Mouse (Mus musculus) C2C12 (cell line): Measurements from ENCODE around the gene Dck. TPM values are rescaled to one million over a fixed set of nuclear protein-coding genes. Genes with fewer than 3 reads are reported as not detected.

Experiments used
- H3K27me3 ChIP-seq: one replicate; pipeline ENCODE4 v1.6.1; 2011; ENCODE audit not compliant: control insufficient read depth, insufficient read depth, insufficient read length
- H3K36me3 ChIP-seq: one replicate; pipeline ENCODE4 v1.6.1; 2011; ENCODE audit not compliant: control insufficient read depth, insufficient read depth
- H3K4me3 ChIP-seq: one replicate; pipeline ENCODE4 v1.5.1; 2011; ENCODE audit warnings: mild to moderate bottlenecking, control low read depth; ENCODE audit not compliant: poor library complexity, insufficient read depth, severe bottlenecking
- H3K79me2 ChIP-seq: one replicate; pipeline ENCODE4 v1.6.1; 2011; ENCODE audit not compliant: control insufficient read depth, insufficient read depth
- H3K79me3 ChIP-seq: one replicate; pipeline ENCODE4 v1.6.1; 2011; ENCODE audit warnings: low read depth, control low read depth
- H3ac ChIP-seq: one replicate; pipeline ENCODE3; 2011; ENCODE audit warnings: low read depth; ENCODE audit not compliant: control insufficient read depth, insufficient read length
- CEBPB ChIP-seq: IDR thresholded peaks from one replicate; pipeline ENCODE4 v1.6.1; 2011; ENCODE audit warnings: low read depth, mild to moderate bottlenecking, control low read depth, moderate library complexity
- CTCF ChIP-seq: IDR thresholded peaks from one replicate; pipeline ENCODE4 v1.5.1; 2011; ENCODE audit not compliant: control insufficient read depth, insufficient read depth, insufficient read length
- FOSL1 ChIP-seq: IDR thresholded peaks from one replicate; pipeline ENCODE4 v1.8.0; 2011; ENCODE audit warnings: mild to moderate bottlenecking, low read length; ENCODE audit not compliant: poor library complexity, insufficient read depth, severe bottlenecking
- MAX ChIP-seq: IDR thresholded peaks from one replicate; pipeline ENCODE4 v1.6.1; 2011; ENCODE audit warnings: mild to moderate bottlenecking, control low read depth
- MYOD1 ChIP-seq: IDR thresholded peaks from one replicate; pipeline ENCODE4 v1.6.1; 2011; ENCODE audit warnings: low read depth; ENCODE audit not compliant: control insufficient read depth, insufficient read length
- MYOG ChIP-seq: IDR thresholded peaks from one replicate; pipeline ENCODE4 v1.6.1; 2011; ENCODE audit not compliant: control insufficient read depth, insufficient read length; ENCODE audit errors: extremely low read depth
- USF1 ChIP-seq: IDR thresholded peaks from one replicate; pipeline ENCODE4 v1.6.1; 2011; ENCODE audit warnings: low read depth, mild to moderate bottlenecking, control low read depth, moderate library complexity
- polyA plus RNA-seq: library from polyadenylated mRNA; unstranded; fragments of >200 nt; fragmentation: generic; extraction: Trizol; gene quantifications from one replicate; pipeline ENCODE4 v1.2.1, GENCODE M21; 2012; ENCODE audit warnings: missing spikeins

Gene Dck
- polyA plus RNA-seq, 1 experiment = 14.1 TPM

- Histone ChIP-seq H3K4me3 (no peak overlapping the region), H3K27me3 (no peaks in the 10 kb centered on the region), H3K36me3 (no peaks in the 10 kb centered on the region), H3K79me3 (no peaks in the 10 kb centered on the region), H3ac (no peak overlapping the region), H3K79me2 (no peaks in the 10 kb centered on the region)
- TF ChIP-seq CEBPB (no peak), USF1 (no peak), CTCF (no peak), MAX (no peak), MYOG (no peak), MYOD1 (no peak), FOSL1 (no peak)
Observed at GRCm38 (mm10) chr5:88813188-88813587, 48.4 kb downstream of the Dck start.

GRCm38 (mm10) chr5:88814552-88814951, 49.8 kb downstream of the Dck start:
- no peaks in the 10 kb centered on the region for H3K79me3 ChIP-seq
- H3K4me3 ChIP-seq = no peak overlapping the region
- H3K36me3 ChIP-seq = no peaks in the 10 kb centered on the region
- H3ac ChIP-seq = no peak overlapping the region
- TF ChIP-seq USF1 (no peak), CTCF (no peak)
- H3K27me3 ChIP-seq = no peaks in the 10 kb centered on the region
- H3K79me2 ChIP-seq = no peaks in the 10 kb centered on the region

- Histone ChIP-seq H3K36me3 (no peaks in the 10 kb centered on the region), H3K27me3 (peaks cover 5% of the 10 kb centered on the region), H3ac (no peak overlapping the region), H3K79me3 (no peaks in the 10 kb centered on the region), H3K79me2 (no peaks in the 10 kb centered on the region), H3K4me3 (no peak overlapping the region)
- no peak for TF ChIP-seq MYOD1
- TF ChIP-seq MYOG = no peak
- TF ChIP-seq CEBPB = no peak
Observed at GRCm38 (mm10) chr5:88821542-88821941, 56.7 kb downstream of the Dck start.

- no peaks in the 10 kb centered on the region for H3K36me3 ChIP-seq
- peaks cover 5% of the 10 kb centered on the region for H3K27me3 ChIP-seq
- TF ChIP-seq CTCF = no peak
- TF ChIP-seq MYOD1 = no peak
- no peak for TF ChIP-seq MYOG
- TF ChIP-seq FOSL1 = no peak
- no peak for TF ChIP-seq MAX
- no peak for TF ChIP-seq CEBPB
- TF ChIP-seq USF1 = no peak
- H3K79me3 ChIP-seq = no peaks in the 10 kb centered on the region
- no peak overlapping the region for H3ac ChIP-seq
- no peaks in the 10 kb centered on the region for H3K79me2 ChIP-seq
- no peak overlapping the region for H3K4me3 ChIP-seq
Observed at GRCm38 (mm10) chr5:88824838-88825237, 60.0 kb downstream of the Dck start.

GRCm38 (mm10) chr5:88829835-88830571, 65.2 kb downstream of the Dck start:
- H3K79me3 ChIP-seq = no peaks in the 10 kb centered on the region
- H3K79me2 ChIP-seq = no peaks in the 10 kb centered on the region
- H3K4me3 ChIP-seq = no peak overlapping the region
- no peak for TF ChIP-seq FOSL1
- peaks cover 1% of the 10 kb centered on the region for H3K27me3 ChIP-seq
- no peaks in the 10 kb centered on the region for H3K36me3 ChIP-seq
- no peak overlapping the region for H3ac ChIP-seq

GRCm38 (mm10) chr5:88830880-88831279, 66.1 kb downstream of the Dck start:
- no peaks in the 10 kb centered on the region for H3K36me3 ChIP-seq
- H3K27me3 ChIP-seq = no peaks in the 10 kb centered on the region
- TF ChIP-seq CEBPB = no peak
- no peak for TF ChIP-seq FOSL1
- no peak for TF ChIP-seq MYOG
- no peak for TF ChIP-seq MAX
- TF ChIP-seq MYOD1 = no peak
- TF ChIP-seq CTCF = no peak
- no peak for TF ChIP-seq USF1
- no peaks in the 10 kb centered on the region for H3K79me3 ChIP-seq
- no peak overlapping the region for H3ac ChIP-seq
- H3K79me2 ChIP-seq = no peaks in the 10 kb centered on the region
- H3K4me3 ChIP-seq = no peak overlapping the region
